Mouse (Mus musculus): ENCODE measurements around the gene Pde4dip. TPM values are rescaled to one million over a fixed set of nuclear protein-coding genes. Genes with fewer than 3 reads are reported as not detected.

Gene Pde4dip
- polyA plus RNA-seq, 1 experiment from 2014 or later: 23.3 TPM

- Histone ChIP-seq H3K9me3 (ENCODE audit: control insufficient read depth, low read length) (no peaks in the 10 kb centered on the region), H3K9ac (ENCODE audit: low read length) (no peak overlapping the region), H3K4me3 (ENCODE audit: low read depth, low read length) (no peak overlapping the region), H3K27me3 (ENCODE audit: control insufficient read depth, insufficient read depth, low read length) (no peaks in the 10 kb centered on the region), H3K4me2 (ENCODE audit: low read depth, severe bottlenecking) (no peak overlapping the region), H3K36me3 (ENCODE audit: control insufficient read depth, insufficient read depth, low read length) (no peaks in the 10 kb centered on the region), H3K4me1 (ENCODE audit: control insufficient read depth, insufficient read depth, low read length) (no peaks in the 10 kb centered on the region), H3K27ac (replicated peaks; ENCODE audit: low read depth, low read length) (no peak overlapping the region)
- no peak for ATAC-seq (ENCODE audit: insufficient number of reproducible peaks, low FRiP score, low TSS enrichment, low read depth)
- no peak for DNase-seq (ENCODE audit: low spot score)
- WGBS: 92% methylated on average over 4 of the region's 4 CpGs
These were observed 181.9 kb downstream of the Pde4dip start for GRCm38 (mm10) chr3:97706561-97706960.

GRCm38 (mm10) chr3:97705508-97705907 lies 183.0 kb downstream of the Pde4dip start:
- Histone ChIP-seq H3K4me1 (ENCODE audit: control insufficient read depth, insufficient read depth, low read length) (no peaks in the 10 kb centered on the region), H3K27me3 (ENCODE audit: control insufficient read depth, insufficient read depth, low read length) (no peaks in the 10 kb centered on the region), H3K27ac (replicated peaks; ENCODE audit: low read depth, low read length) (no peak overlapping the region), H3K4me2 (ENCODE audit: low read depth, severe bottlenecking) (no peak overlapping the region), H3K9ac (ENCODE audit: low read length) (no peak overlapping the region), H3K36me3 (ENCODE audit: control insufficient read depth, insufficient read depth, low read length) (no peaks in the 10 kb centered on the region), H3K9me3 (ENCODE audit: control insufficient read depth, low read length) (no peaks in the 10 kb centered on the region), H3K4me3 (ENCODE audit: low read depth, low read length) (no peak overlapping the region)
- no peak for ATAC-seq (ENCODE audit: insufficient number of reproducible peaks, low FRiP score, low TSS enrichment, low read depth)
- 84% methylated on average over 3 of the region's 3 CpGs for WGBS
- no peak for DNase-seq (ENCODE audit: low spot score)

GRCm38 (mm10) chr3:97702448-97703080 lies 185.9 kb downstream of the Pde4dip start:
- WGBS: 91% methylated on average over 11 of the region's 11 CpGs
- H3K9ac ChIP-seq (ENCODE audit: low read length): no peak overlapping the region
- H3K36me3 ChIP-seq (ENCODE audit: control insufficient read depth, insufficient read depth, low read length): no peaks in the 10 kb centered on the region
- H3K27ac ChIP-seq (replicated peaks; ENCODE audit: low read depth, low read length): no peak overlapping the region
- H3K4me3 ChIP-seq (ENCODE audit: low read depth, low read length): no peak overlapping the region
- ATAC-seq (ENCODE audit: insufficient number of reproducible peaks, low FRiP score, low TSS enrichment, low read depth): no peak
- H3K4me1 ChIP-seq (ENCODE audit: control insufficient read depth, insufficient read depth, low read length): no peaks in the 10 kb centered on the region
- H3K4me2 ChIP-seq (ENCODE audit: low read depth, severe bottlenecking): no peak overlapping the region
- no peaks in the 10 kb centered on the region for H3K27me3 ChIP-seq (ENCODE audit: control insufficient read depth, insufficient read depth, low read length)
- H3K9me3 ChIP-seq (ENCODE audit: control insufficient read depth, low read length): no peaks in the 10 kb centered on the region
- DNase-seq (ENCODE audit: low spot score): no peak

DNA sequence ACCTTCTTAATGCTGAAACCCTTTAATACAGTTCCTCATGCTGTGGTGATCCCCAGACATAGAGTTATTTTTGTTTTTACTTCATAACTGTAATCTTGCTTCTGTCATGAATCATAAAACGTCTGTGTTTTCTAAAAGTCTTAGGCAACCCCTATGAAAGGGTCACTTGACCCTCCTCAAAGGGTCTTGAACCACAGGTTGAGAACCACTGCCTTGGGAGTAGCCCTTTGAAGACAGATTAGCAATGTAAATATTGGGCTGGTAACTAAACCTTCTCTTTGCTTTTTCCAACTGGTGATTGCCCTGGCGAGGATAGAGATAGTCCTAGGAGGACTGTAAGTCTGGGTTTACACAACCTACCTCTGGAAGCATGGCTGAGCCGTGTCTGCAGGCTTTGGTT lies 187.3 kb downstream of the Pde4dip start:
- no peak overlapping the region for H3K27ac ChIP-seq (replicated peaks; ENCODE audit: low read depth, low read length)
- H3K9ac ChIP-seq (ENCODE audit: low read length): no peak overlapping the region
- no peak overlapping the region for H3K4me3 ChIP-seq (ENCODE audit: low read depth, low read length)
- no peaks in the 10 kb centered on the region for H3K27me3 ChIP-seq (ENCODE audit: control insufficient read depth, insufficient read depth, low read length)
- no peaks in the 10 kb centered on the region for H3K36me3 ChIP-seq (ENCODE audit: control insufficient read depth, insufficient read depth, low read length)
- H3K4me1 ChIP-seq (ENCODE audit: control insufficient read depth, insufficient read depth, low read length): no peaks in the 10 kb centered on the region
- H3K4me2 ChIP-seq (ENCODE audit: low read depth, severe bottlenecking): no peak overlapping the region
- no peaks in the 10 kb centered on the region for H3K9me3 ChIP-seq (ENCODE audit: control insufficient read depth, low read length)
- DNase-seq (ENCODE audit: low spot score) (no peak), ATAC-seq (ENCODE audit: insufficient number of reproducible peaks, low FRiP score, low TSS enrichment, low read depth) (no peak)
- 62% methylated on average over 3 of the region's 3 CpGs for WGBS

DNA sequence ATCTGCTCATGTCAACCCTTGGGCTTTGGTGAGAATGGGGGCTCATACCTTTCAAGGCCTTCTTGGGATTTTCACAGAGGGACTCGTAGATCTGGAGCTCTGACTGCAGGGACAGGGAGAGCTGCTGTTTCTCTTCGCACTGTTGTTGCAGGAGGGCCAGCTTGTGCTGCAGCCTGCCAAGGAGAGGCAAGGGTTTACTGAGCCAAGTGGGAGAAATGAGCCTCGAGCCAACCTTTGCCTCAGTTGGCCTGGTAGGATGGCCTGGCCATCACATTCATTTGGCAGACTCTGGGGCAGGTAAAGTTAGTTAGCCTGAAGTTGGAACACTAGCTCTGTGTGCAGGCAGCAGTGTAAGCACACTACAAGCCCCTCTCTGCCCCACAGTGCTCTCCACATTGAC lies 189.4 kb downstream of the Pde4dip start:
- H3K4me1 ChIP-seq (ENCODE audit: control insufficient read depth, insufficient read depth, low read length): no peaks in the 10 kb centered on the region
- H3K4me3 ChIP-seq (ENCODE audit: low read depth, low read length): no peak overlapping the region
- H3K9ac ChIP-seq (ENCODE audit: low read length): no peak overlapping the region
- H3K27ac ChIP-seq (replicated peaks; ENCODE audit: low read depth, low read length): no peak overlapping the region
- 84% methylated on average over 3 of the region's 3 CpGs for WGBS
- no peaks in the 10 kb centered on the region for H3K9me3 ChIP-seq (ENCODE audit: control insufficient read depth, low read length)
- no peaks in the 10 kb centered on the region for H3K27me3 ChIP-seq (ENCODE audit: control insufficient read depth, insufficient read depth, low read length)
- H3K4me2 ChIP-seq (ENCODE audit: low read depth, severe bottlenecking): no peak overlapping the region
- H3K36me3 ChIP-seq (ENCODE audit: control insufficient read depth, insufficient read depth, low read length): no peaks in the 10 kb centered on the region
- no peak for DNase-seq (ENCODE audit: low spot score)
- ATAC-seq (ENCODE audit: insufficient number of reproducible peaks, low FRiP score, low TSS enrichment, low read depth): no peak

DNA sequence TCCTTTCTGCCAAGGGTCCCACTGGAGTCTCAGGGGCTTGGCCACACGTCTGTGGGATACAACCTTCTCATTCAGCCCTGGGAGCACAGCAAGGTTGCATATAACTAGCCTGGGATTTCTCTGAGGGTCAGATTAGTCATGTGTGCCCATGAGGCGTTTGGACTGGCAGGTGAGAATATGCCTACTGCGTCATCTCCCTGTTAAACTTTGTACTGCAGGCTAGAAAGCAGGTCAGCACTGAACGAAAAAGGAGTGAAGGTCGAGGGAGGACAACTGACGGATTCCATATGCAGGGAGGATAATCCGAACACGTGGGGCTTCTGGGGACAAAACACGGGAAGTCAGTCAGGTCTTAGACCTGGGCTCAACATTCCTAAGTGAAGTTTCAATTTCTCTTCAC lies 191.2 kb downstream of the Pde4dip start:
- DNase-seq (ENCODE audit: low spot score): no peak
- no peaks in the 10 kb centered on the region for H3K4me1 ChIP-seq (ENCODE audit: control insufficient read depth, insufficient read depth, low read length)
- H3K4me3 ChIP-seq (ENCODE audit: low read depth, low read length): no peak overlapping the region
- no peak overlapping the region for H3K4me2 ChIP-seq (ENCODE audit: low read depth, severe bottlenecking)
- H3K9me3 ChIP-seq (ENCODE audit: control insufficient read depth, low read length): no peaks in the 10 kb centered on the region
- H3K9ac ChIP-seq (ENCODE audit: low read length): no peak overlapping the region
- H3K27ac ChIP-seq (replicated peaks; ENCODE audit: low read depth, low read length): no peak overlapping the region
- 78% methylated on average over 9 of the region's 9 CpGs for WGBS
- no peaks in the 10 kb centered on the region for H3K27me3 ChIP-seq (ENCODE audit: control insufficient read depth, insufficient read depth, low read length)
- no peak for ATAC-seq (ENCODE audit: insufficient number of reproducible peaks, low FRiP score, low TSS enrichment, low read depth)
- no peaks in the 10 kb centered on the region for H3K36me3 ChIP-seq (ENCODE audit: control insufficient read depth, insufficient read depth, low read length)

DNA sequence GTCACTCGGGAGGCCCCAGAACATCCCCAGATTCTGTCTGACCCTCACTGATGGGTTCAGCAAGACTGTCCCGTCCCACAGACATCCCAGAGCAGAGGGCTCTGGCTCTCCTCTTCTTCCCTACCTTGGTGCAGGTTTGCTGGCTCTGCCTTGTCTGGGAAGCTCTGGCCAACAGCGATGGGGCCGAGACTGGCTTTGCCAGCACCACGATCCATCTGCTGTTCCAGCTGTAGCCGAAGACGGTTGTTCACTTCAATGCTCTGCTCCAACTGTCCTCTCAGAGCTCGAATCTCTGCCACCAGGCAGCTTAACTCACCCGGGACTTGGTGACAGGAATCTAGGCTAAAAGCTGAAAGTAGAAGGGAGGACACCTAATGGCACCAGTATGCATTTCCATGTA lies 191.6 kb downstream of the Pde4dip start:
- WGBS: 84% methylated on average over 9 of the region's 9 CpGs
- H3K27ac ChIP-seq (replicated peaks; ENCODE audit: low read depth, low read length): no peak overlapping the region
- H3K4me3 ChIP-seq (ENCODE audit: low read depth, low read length): no peak overlapping the region
- no peak overlapping the region for H3K4me2 ChIP-seq (ENCODE audit: low read depth, severe bottlenecking)
- H3K9ac ChIP-seq (ENCODE audit: low read length): no peak overlapping the region
- DNase-seq (ENCODE audit: low spot score): no peak
- H3K36me3 ChIP-seq (ENCODE audit: control insufficient read depth, insufficient read depth, low read length): no peaks in the 10 kb centered on the region
- no peaks in the 10 kb centered on the region for H3K27me3 ChIP-seq (ENCODE audit: control insufficient read depth, insufficient read depth, low read length)
- H3K4me1 ChIP-seq (ENCODE audit: control insufficient read depth, insufficient read depth, low read length): no peaks in the 10 kb centered on the region
- ATAC-seq (ENCODE audit: insufficient number of reproducible peaks, low FRiP score, low TSS enrichment, low read depth): no peak
- no peaks in the 10 kb centered on the region for H3K9me3 ChIP-seq (ENCODE audit: control insufficient read depth, low read length)

GRCm38 (mm10) chr3:97693806-97694205 lies 194.7 kb downstream of the Pde4dip start:
- ATAC-seq (ENCODE audit: insufficient number of reproducible peaks, low FRiP score, low TSS enrichment, low read depth) (no peak), DNase-seq (ENCODE audit: low spot score) (no peak)
- Histone ChIP-seq H3K4me1 (ENCODE audit: control insufficient read depth, insufficient read depth, low read length) (no peaks in the 10 kb centered on the region), H3K4me2 (ENCODE audit: low read depth, severe bottlenecking) (no peak overlapping the region), H3K27ac (replicated peaks; ENCODE audit: low read depth, low read length) (no peak overlapping the region), H3K9ac (ENCODE audit: low read length) (no peak overlapping the region), H3K4me3 (ENCODE audit: low read depth, low read length) (no peak overlapping the region), H3K36me3 (ENCODE audit: control insufficient read depth, insufficient read depth, low read length) (no peaks in the 10 kb centered on the region), H3K9me3 (ENCODE audit: control insufficient read depth, low read length) (no peaks in the 10 kb centered on the region), H3K27me3 (ENCODE audit: control insufficient read depth, insufficient read depth, low read length) (no peaks in the 10 kb centered on the region)
- WGBS: 88% methylated on average over 6 of the region's 6 CpGs

GRCm38 (mm10) chr3:97691443-97692017 lies 197.0 kb downstream of the Pde4dip start:
- WGBS: 77% methylated on average over 12 of the region's 12 CpGs
- Histone ChIP-seq H3K9me3 (ENCODE audit: control insufficient read depth, low read length) (no peaks in the 10 kb centered on the region), H3K9ac (ENCODE audit: low read length) (no peak overlapping the region), H3K4me2 (ENCODE audit: low read depth, severe bottlenecking) (no peak overlapping the region), H3K36me3 (ENCODE audit: control insufficient read depth, insufficient read depth, low read length) (no peaks in the 10 kb centered on the region), H3K4me1 (ENCODE audit: control insufficient read depth, insufficient read depth, low read length) (no peaks in the 10 kb centered on the region), H3K4me3 (ENCODE audit: low read depth, low read length) (no peak overlapping the region), H3K27ac (replicated peaks; ENCODE audit: low read depth, low read length) (no peak overlapping the region), H3K27me3 (ENCODE audit: control insufficient read depth, insufficient read depth, low read length) (no peaks in the 10 kb centered on the region)
- ATAC-seq (ENCODE audit: insufficient number of reproducible peaks, low FRiP score, low TSS enrichment, low read depth) (no peak), DNase-seq (ENCODE audit: low spot score) (no peak)
